Mouse (Mus musculus): ENCODE results near the gene Eef1b2. TPM values are rescaled to one million over a fixed set of nuclear protein-coding genes. Genes with fewer than 3 reads are reported as not detected.

Gene Eef1b2
- polyA plus RNA-seq, 1 experiment from 2014 or later: 472 TPM

DNA sequence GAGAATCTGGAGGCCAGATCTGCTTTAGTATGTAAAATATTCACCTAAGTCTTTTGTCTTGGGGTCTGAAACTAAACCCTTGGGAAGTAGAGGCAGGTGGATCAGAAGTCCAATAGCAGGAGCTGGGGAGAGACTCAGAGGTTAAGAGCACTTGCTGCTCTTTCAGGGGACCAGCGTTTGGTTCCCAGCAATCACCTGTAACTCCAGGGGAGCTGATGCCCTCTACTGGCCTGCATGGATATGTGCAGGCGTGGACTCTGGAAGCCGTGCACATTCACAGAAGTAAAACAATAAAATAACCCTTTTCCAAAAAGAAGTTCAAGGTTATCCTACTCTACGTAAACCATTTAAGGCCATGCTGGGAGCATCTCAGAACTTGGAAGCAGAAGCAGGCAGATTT lies 42.7 kb downstream of the Eef1b2 start:
- no peak overlapping the region for H3K27ac ChIP-seq
- H3K27me3 ChIP-seq: no peaks in the 10 kb centered on the region
- no peaks in the 10 kb centered on the region for H3K9me3 ChIP-seq
- H3K36me3 ChIP-seq: no peaks in the 10 kb centered on the region
- no peak overlapping the region for H3K4me2 ChIP-seq
- 96% methylated on average over 4 of the region's 4 CpGs for WGBS
- no peak for ATAC-seq (ENCODE audit: low FRiP score)
- H3K9ac ChIP-seq: no peak overlapping the region
- peaks cover 8% of the 10 kb centered on the region; the same call in 1 of the 2 replicates for H3K4me1 ChIP-seq (replicated peaks)
- no peak overlapping the region for H3K4me3 ChIP-seq

DNA sequence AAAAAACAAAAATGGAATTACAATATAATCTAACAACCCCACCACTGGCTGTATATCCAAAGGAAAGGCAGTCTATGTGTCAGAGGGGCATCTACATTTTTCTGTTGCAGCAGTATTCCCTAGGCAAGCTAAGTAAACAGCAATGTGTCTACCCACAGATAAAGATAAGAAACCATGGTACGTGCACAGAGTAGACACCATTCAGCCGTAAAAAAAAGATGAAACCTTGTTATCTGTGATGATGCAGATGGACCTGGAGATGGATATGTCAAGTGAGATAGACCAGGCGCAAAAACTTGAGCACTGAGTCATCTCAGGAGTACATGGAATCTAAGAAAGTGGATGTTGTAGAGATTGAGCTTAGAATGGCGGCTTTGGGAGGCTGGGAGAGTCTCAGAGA lies 48.4 kb downstream of the Eef1b2 start:
- no peak overlapping the region for H3K4me3 ChIP-seq
- 89% methylated on average over 4 of the region's 4 CpGs for WGBS
- H3K9ac ChIP-seq: no peak overlapping the region
- H3K9me3 ChIP-seq: no peaks in the 10 kb centered on the region
- ATAC-seq (ENCODE audit: low FRiP score): no peak
- H3K4me1 ChIP-seq (replicated peaks): peaks cover 3% of the 10 kb centered on the region; the same call in 1 of the 2 replicates
- H3K36me3 ChIP-seq: no peaks in the 10 kb centered on the region
- H3K27ac ChIP-seq: no peak overlapping the region
- H3K27me3 ChIP-seq: no peaks in the 10 kb centered on the region
- H3K4me2 ChIP-seq: no peak overlapping the region

DNA sequence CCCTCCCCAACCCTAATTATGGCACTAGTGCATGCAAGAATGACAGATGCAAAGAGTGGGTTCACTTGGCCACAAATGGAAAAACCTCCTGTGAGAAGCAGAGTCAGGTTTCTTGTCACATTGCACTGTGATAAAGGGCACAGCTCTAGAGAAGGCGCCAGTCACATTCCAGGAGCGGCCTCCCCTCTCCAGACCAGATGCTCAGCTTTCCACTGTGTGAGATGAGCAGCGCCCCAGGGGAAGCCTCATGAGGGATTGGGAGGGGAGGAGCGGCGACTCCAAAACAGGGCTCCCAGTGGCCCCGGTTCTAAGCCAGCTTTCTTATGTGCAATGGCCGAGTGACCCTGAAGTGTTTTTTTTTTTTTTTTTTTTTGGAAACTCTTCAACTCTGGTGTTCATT lies 49.3 kb downstream of the Eef1b2 start:
- no peak overlapping the region for H3K4me3 ChIP-seq
- 8% methylated on average over 7 of the region's 7 CpGs for WGBS
- H3K27me3 ChIP-seq: no peaks in the 10 kb centered on the region
- H3K36me3 ChIP-seq: no peaks in the 10 kb centered on the region
- no peaks in the 10 kb centered on the region for H3K9me3 ChIP-seq
- ATAC-seq (ENCODE audit: low FRiP score): no peak
- H3K4me2 ChIP-seq: no peak overlapping the region
- H3K4me1 ChIP-seq (replicated peaks): peaks cover 3% of the 10 kb centered on the region; the same call in 1 of the 2 replicates
- no peak overlapping the region for H3K27ac ChIP-seq
- H3K9ac ChIP-seq: no peak overlapping the region

DNA sequence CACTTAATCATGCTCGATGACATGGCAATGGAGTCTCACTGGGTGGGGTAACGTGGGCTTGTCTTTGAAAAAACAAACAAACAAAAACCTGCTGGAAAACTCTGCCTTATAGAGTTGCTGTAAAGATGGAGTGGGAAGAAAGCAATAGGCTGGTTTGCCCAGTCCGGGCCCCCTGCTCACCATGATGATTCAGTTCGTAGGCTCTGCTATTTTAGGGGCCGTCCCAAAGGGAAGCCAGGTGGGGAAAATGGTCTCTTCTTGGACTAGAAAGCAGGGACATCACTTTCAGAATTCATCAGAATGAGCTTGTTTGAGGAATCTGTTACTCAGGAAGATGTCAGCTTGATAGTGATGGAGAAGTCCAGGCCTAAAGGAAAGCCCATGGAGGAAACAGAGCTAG lies 50.6 kb downstream of the Eef1b2 start:
- ATAC-seq (ENCODE audit: low FRiP score): no peak
- Histone ChIP-seq H3K4me3 (no peak overlapping the region), H3K9me3 (no peaks in the 10 kb centered on the region), H3K36me3 (no peaks in the 10 kb centered on the region), H3K9ac (no peak overlapping the region), H3K4me2 (no peak overlapping the region), H3K4me1 (replicated peaks) (peaks cover 3% of the 10 kb centered on the region; the same call in 1 of the 2 replicates), H3K27me3 (no peaks in the 10 kb centered on the region), H3K27ac (no peak overlapping the region)
- WGBS: 80% methylated on average over 5 of the region's 5 CpGs

Small RNAs within 50 kb of the gene (microRNA-seq; reads per million reads assigned to microRNA genes)
- gene Gm24557 (not detected), gene Gm27512 (not detected)

Other genes with a start within 250 kb of the Eef1b2 start
- gene Ino80d, start 62.2 kb upstream of the Eef1b2 start, polyA plus RNA-seq (2015; fragmentation: Nextera tagmentation; extraction: Ambion mirVana): 11.2 and 11.3 TPM in 2 replicates
- 139 and 141 TPM in 2 replicates for gene Ndufs1, start within 50 bp of the Eef1b2 start, polyA plus RNA-seq (2015; fragmentation: Nextera tagmentation; extraction: Ambion mirVana)
- gene Gpr1, start 37.7 kb downstream of the Eef1b2 start, polyA plus RNA-seq (2015; fragmentation: Nextera tagmentation; extraction: Ambion mirVana): 0.47 and 0.73 TPM in 2 replicates
- gene Zdbf2, start 96.4 kb downstream of the Eef1b2 start, polyA plus RNA-seq (2015; fragmentation: Nextera tagmentation; extraction: Ambion mirVana): 34.9 and 36.9 TPM in 2 replicates